8 mouse cellular contexts compared by ENCODE assay signal in the genomic region with DNA sequence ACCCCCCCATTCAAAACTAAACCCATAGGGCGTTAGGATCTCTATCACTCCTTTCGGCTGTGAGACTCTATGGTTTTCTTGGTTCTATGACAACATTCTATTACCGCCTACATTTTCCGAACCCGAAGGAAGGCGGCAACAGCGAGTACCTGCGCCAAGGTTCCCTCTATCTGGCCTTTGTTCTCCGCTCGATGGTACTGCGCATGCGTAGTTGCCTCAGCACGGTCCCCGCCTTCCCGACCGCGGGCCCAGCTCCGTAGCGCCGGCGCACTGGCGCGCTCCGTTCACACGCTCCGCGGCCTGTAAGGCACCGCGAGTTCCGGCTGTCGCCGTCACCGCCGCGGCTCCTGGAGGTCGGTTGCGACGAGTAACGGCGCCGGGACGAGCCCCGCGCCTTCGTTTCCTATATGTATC. TPM values are rescaled to one million over a fixed set of nuclear protein-coding genes. Genes with fewer than 3 reads are reported as not detected.
DNase-seq lines count a peak whose midpoint lies in the region; ATAC-seq and TF ChIP-seq lines count a peak whose summit lies in the region.

A gene (plus strand): TSS at position 239 of the 414 bp plus-strand sequence.

- DNase-seq in G1E (ENCODE audit: low spot score): peak; percentile 95
- DNase-seq in cerebellum, adult 18-20 months: peak; percentile 97 to 98
- peak; percentile 96 to 97 for DNase-seq in heart, postnatal 36 days
- peak; percentile 97 to 98 for DNase-seq in layer of hippocampus, adult 2 months (ENCODE audit: low spot score in 2 of 2)
- DNase-seq in lung, embryonic 14.5 days: peak; percentile 99
- DNase-seq in thymus, adult 2 months: peak; percentile 94

- H3K4me3 ChIP-seq in G1E (ENCODE audit: low read depth, low read length): peak within 1 kb of the TSS; percentile 76
- peak within 1 kb of the TSS; percentile 98 for H3K4me3 ChIP-seq in forebrain, embryonic 16.5 days (replicated peaks; ENCODE audit: low read length)
- peak within 1 kb of the TSS; percentile 85 for H3K4me3 ChIP-seq in layer of hippocampus, adult 2 months
- H3K4me3 ChIP-seq in lung, embryonic 14.5 days (ENCODE audit: low read depth, low read length): peak within 1 kb of the TSS; percentile 98
- peak within 1 kb of the TSS; percentile 80 for H3K4me3 ChIP-seq in olfactory bulb, adult 2 months (ENCODE audit: insufficient read depth, low read depth, low read length)
- H3K4me3 ChIP-seq in thymus, adult 2 months (ENCODE audit: control insufficient read depth, insufficient read depth, low read length): peak within 1 kb of the TSS; percentile 76

- peaks cover 8% of the 10 kb centered on the region for H3K27me3 ChIP-seq in G1E (ENCODE audit: insufficient read depth, low read length)
- H3K27me3 ChIP-seq in forebrain, embryonic 16.5 days (replicated peaks; ENCODE audit: control insufficient read depth, insufficient read depth, low read length): no peaks in the 10 kb centered on the region
- H3K27me3 ChIP-seq in lung, embryonic 14.5 days (ENCODE audit: insufficient read depth, low read length): no peaks in the 10 kb centered on the region
- H3K27me3 ChIP-seq in thymus, adult 2 months (ENCODE audit: control insufficient read depth, insufficient read depth, low read length): no peaks in the 10 kb centered on the region

- TF ChIP-seq POLR2A in olfactory bulb, adult 2 months (IDR thresholded peaks at IDR 0.05; ENCODE audit: insufficient read depth, low read depth, low read length): peak; percentile 87
- TF ChIP-seq POLR2A in thymus, adult 2 months (IDR thresholded peaks at IDR 0.05; ENCODE audit: control insufficient read depth, extremely low read depth, insufficient read depth, low read length, poor library complexity): peak; percentile 92

- H3K27ac ChIP-seq in forebrain, embryonic 16.5 days (ENCODE audit: low read length): peak within 1 kb of the TSS; percentile 93
- H3K27ac ChIP-seq in layer of hippocampus, adult 2 months: peak within 1 kb of the TSS; percentile 100
- H3K27ac ChIP-seq in lung, embryonic 14.5 days (ENCODE audit: low read depth): peak within 1 kb of the TSS; percentile 88
- H3K27ac ChIP-seq in olfactory bulb, adult 2 months (ENCODE audit: insufficient read depth, low read depth, low read length): peak within 1 kb of the TSS; percentile 28; the same call in 1 of the 2 replicates
- H3K27ac ChIP-seq in thymus, adult 2 months (ENCODE audit: control insufficient read depth, insufficient read depth, low read length): peak within 1 kb of the TSS; percentile 21; the same call in 1 of the 2 replicates

- H3K36me3 ChIP-seq in G1E (replicated peaks): peaks cover 25% of the 10 kb centered on the region
- no peaks in the 10 kb centered on the region for H3K36me3 ChIP-seq in forebrain, embryonic 16.5 days (ENCODE audit: control insufficient read depth, insufficient read depth)
- 0 out of 2 replicates have a peak, but pooled peaks cover 3% of the 10 kb centered on the region for H3K36me3 ChIP-seq in lung, embryonic 14.5 days (ENCODE audit: insufficient read depth)
- no peaks in the 10 kb centered on the region for H3K36me3 ChIP-seq in thymus, adult 2 months (ENCODE audit: control insufficient read depth, insufficient read depth, low read length)

- H3K4me2 ChIP-seq in forebrain, embryonic 16.5 days (ENCODE audit: low read length): peak within 1 kb of the TSS; percentile 97
- peak within 1 kb of the TSS; percentile 98 for H3K4me2 ChIP-seq in lung, embryonic 14.5 days

- peak within 1 kb of the TSS; percentile 98 for H3K9ac ChIP-seq in forebrain, embryonic 16.5 days (replicated peaks; ENCODE audit: low read depth, low read length)
- H3K9ac ChIP-seq in lung, embryonic 14.5 days: peak within 1 kb of the TSS; percentile 97

- ATAC-seq in G1E (ENCODE audit: extremely low read depth, insufficient number of reproducible peaks, low FRiP score, poor library complexity, severe bottlenecking): peak; percentile 99
- ATAC-seq in forebrain, embryonic 16.5 days: peak; percentile 98
- ATAC-seq in lung, embryonic 14.5 days (ENCODE audit: insufficient read depth): peak; percentile 98

- TF ChIP-seq CTCF in G1E (IDR thresholded peaks at IDR 0.05; ENCODE audit: low read depth, low read length): no peak
- TF ChIP-seq CTCF in layer of hippocampus, adult 2 months (conservative IDR thresholded peaks at IDR 0.05): peak; percentile 72
- peak; percentile 62 for TF ChIP-seq CTCF in lung, embryonic 14.5 days (IDR thresholded peaks at IDR 0.05; ENCODE audit: low read depth)
- TF ChIP-seq CTCF in olfactory bulb, adult 2 months (IDR thresholded peaks at IDR 0.05; ENCODE audit: insufficient read depth, low read depth, low read length): no peak
- TF ChIP-seq CTCF in thymus, adult 2 months (IDR thresholded peaks at IDR 0.05; ENCODE audit: borderline replicate concordance, control insufficient read depth, extremely low read depth, insufficient read depth, low read length, poor library complexity): peak; percentile 67; the same call in 1 of the 2 replicates

- peaks cover 39% of the 10 kb centered on the region for H3K4me1 ChIP-seq in G1E (ENCODE audit: insufficient read depth, low read depth, low read length)
- peaks cover 27% of the 10 kb centered on the region for H3K4me1 ChIP-seq in forebrain, embryonic 16.5 days (replicated peaks; ENCODE audit: control insufficient read depth, insufficient read depth, low read length)
- peaks cover 14% of the 10 kb centered on the region; the same call in 1 of the 2 replicates for H3K4me1 ChIP-seq in lung, embryonic 14.5 days (ENCODE audit: insufficient read depth)
- H3K4me1 ChIP-seq in olfactory bulb, adult 2 months (ENCODE audit: control insufficient read depth, insufficient read depth, low read length): no peaks in the 10 kb centered on the region
- H3K4me1 ChIP-seq in thymus, adult 2 months (replicated peaks; ENCODE audit: control insufficient read depth, insufficient read depth, low read length): peaks cover 11% of the 10 kb centered on the region

- intact Hi-C loops in heart, postnatal 36 days (cut with DNase I): loop anchor here (2.0 to 5.0 kb wide), 2 partner anchors 23 to 116 kb away; a partner anchor contains a TSS

- peaks cover 4% of the 10 kb centered on the region; the same call in 1 of the 2 replicates for H3K9me3 ChIP-seq in G1E (replicated peaks)
- H3K9me3 ChIP-seq in forebrain, embryonic 16.5 days (ENCODE audit: control insufficient read depth, low read length): no peaks in the 10 kb centered on the region
- H3K9me3 ChIP-seq in lung, embryonic 14.5 days (ENCODE audit: low read depth, low read length): no peaks in the 10 kb centered on the region

- WGBS in forebrain, embryonic 16.5 days: under 1% methylated on average over 45 of the region's 45 CpGs
- under 1% methylated on average over 45 of the region's 45 CpGs for WGBS in lung, embryonic 14.5 days
- under 1% methylated on average over 45 of the region's 45 CpGs for WGBS in olfactory bulb, adult 2 months
- under 1% methylated on average over 45 of the region's 45 CpGs for WGBS in thymus, adult 2 months

RNA-seq across cellular contexts. Expression of the gene that starts here (rescaled TPM):
- total RNA-seq in G1E (2014; fragmentation: Nextera tagmentation) (148 and 153 TPM in 2 replicates), G1E (2017) (60.8 and 61.7 TPM in 2 replicates)
- 65.5 and 77.0 TPM in 2 replicates for polyA plus RNA-seq in G1E (2012)
- 43.6 and 43.8 TPM in 2 replicates for polyA plus RNA-seq in forebrain, embryonic 16.5 days (2015; fragmentation: Nextera tagmentation; extraction: Ambion mirVana)
- total RNA-seq in heart, postnatal 36 days (2021): 10 to 100 TPM; 26.3 to 27.7 TPM
- total RNA-seq in layer of hippocampus, adult 2 months (2021): 100 to 1,000 TPM; 129 to 146 TPM
- polyA plus RNA-seq in lung, embryonic 14.5 days (2014; fragmentation: Nextera tagmentation; extraction: Ambion mirVana): 38.5 and 39.7 TPM in 2 replicates
- polyA plus RNA-seq in olfactory bulb, adult 2 months (2012; ENCODE audit: insufficient read depth, insufficient read length, low replicate concordance, missing spikeins): 139 and 435 TPM in 2 replicates
- polyA plus RNA-seq in thymus, adult 2 months (2012; rRNA removed): 32.1 and 40.6 TPM in 2 replicates

Comparison
In these comparisons a context has a peak if more than half of its experiments do, and no peak if none do; other contexts are left out.
1. Peak in every context shown above with its lines: DNase-seq, ATAC-seq, H3K4me3 ChIP-seq and H3K27ac ChIP-seq.
2. CTCF ChIP-seq: peak in layer of hippocampus, adult 2 months (single experiment), lung, embryonic 14.5 days (single experiment) and thymus, adult 2 months (single experiment); none in G1E (single experiment) and olfactory bulb, adult 2 months (single experiment).
3. H3K27ac ChIP-seq: peak in every context shown above with its lines; median percentile 100 in layer of hippocampus, adult 2 months; 93 in forebrain, embryonic 16.5 days; 88 in lung, embryonic 14.5 days; 28 in olfactory bulb, adult 2 months; 21 in thymus, adult 2 months.